Mouse (Mus musculus): ENCODE results near the gene H2al2b.
"Not testable (repeated sequence)": the region's sequence is repeated elsewhere in the genome, so short reads cannot be mapped to it uniquely, and the experiment has no call there.

The H2al2b gene

DNA sequence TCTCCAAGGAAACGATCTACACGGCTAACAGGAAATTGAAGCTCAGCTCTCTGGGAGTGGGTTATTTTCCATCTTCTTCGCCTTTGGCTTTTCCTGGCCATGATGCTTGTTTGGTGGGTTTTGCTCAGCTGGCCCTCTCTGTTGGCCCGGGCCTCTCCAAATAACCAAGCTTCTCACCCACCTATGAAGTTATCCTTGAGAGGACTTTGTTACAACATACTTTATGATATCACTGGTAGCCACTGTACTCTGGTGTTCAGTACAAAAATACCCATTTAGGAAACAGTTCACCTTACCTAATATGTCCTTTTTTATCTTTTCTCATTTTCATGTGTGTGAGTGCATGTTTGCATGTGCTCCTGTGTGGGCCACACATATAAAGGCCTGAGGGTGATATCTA, at the start of gene H2al2b:
TSS of gene H2al2b (minus strand) at position 101 of the 400 bp plus-strand sequence.
- not testable (repeated sequence) for DNase-seq (ENCODE audit: low read depth, low spot score)

Data from CD4-positive helper T cell, adult 2 months (primary cell).